Mouse (Mus musculus) layer of hippocampus, adult 8-10 months (tissue): ENCODE results near the gene Vps25. TPM values are rescaled to one million over a fixed set of nuclear protein-coding genes. Genes with fewer than 3 reads are reported as not detected.

ENCODE experiments used
- DNase-seq, 2 experiments: peaks; one replicate each; pipeline ENCODE4 v3.0.0; 2022; ENCODE audit warnings: low spot score in 2 of 2
- total RNA-seq, 4 experiments: library from RNA; stranded (reverse); gene quantifications; 2 replicates each; pipeline ENCODE4 v1.2.4; 2022

Vps25 gene
- total RNA-seq, 4 experiments from 2014 or later = 59.1 to 76.6 (median 65.5) TPM

DNA sequence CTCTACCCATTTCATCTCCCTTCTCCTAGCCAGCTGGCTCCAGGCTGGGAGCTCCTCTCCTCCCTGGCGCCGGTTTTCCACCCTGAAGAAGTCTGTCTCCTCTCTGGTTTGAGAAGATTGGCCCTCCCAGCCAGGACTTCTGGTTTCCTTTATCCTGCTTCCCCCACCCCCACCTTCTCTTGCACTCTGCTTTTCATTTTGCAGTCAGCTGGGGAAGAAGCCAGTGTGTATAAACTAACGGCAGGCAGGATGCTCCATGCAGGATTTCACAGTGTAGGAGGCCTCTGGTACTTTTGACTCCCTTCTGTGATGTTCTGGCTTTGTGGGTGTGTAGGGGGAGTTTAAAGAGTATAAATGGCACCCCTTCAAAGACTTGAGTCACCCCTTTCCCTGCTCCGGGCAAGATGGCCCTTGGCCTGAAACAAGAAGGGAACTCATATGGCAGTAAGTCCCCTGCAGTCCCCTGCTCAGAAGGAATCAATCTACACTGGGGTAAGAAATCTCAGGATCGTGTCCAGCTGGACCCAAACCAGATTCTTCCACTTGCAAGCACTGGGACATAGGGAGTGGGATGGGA lies 15.3 kb upstream of the Vps25 start:
- DNase-seq = peak in 1 of 2 experiments; percentile 51

GRCm38 (mm10) chr11:101245071-101245470 lies 8.4 kb upstream of the Vps25 start:
- no peak for DNase-seq

GRCm38 (mm10) chr11:101245855-101246701 lies 7.4 kb upstream of the Vps25 start, which contains the start of gene Ramp2:
Ramp2 (plus strand) TSS chr11:101246028.
- DNase-seq = no peak

DNA sequence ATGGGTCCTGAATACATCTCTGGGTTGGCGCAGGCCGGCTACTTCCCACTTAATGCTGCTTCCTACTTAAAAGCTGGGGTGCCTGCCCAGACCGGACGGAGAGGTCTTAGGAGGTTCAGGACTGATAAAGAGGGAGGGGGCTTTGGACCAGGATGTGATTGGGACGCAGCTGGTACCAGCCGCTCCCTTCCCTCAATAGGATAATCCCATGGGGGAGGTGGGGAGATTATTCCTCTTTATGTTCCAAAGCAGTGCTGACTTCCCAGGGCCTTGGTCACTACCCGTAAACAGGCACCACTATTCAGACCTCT lies 6.8 kb upstream of the Vps25 start:
- DNase-seq = no peak

DNA sequence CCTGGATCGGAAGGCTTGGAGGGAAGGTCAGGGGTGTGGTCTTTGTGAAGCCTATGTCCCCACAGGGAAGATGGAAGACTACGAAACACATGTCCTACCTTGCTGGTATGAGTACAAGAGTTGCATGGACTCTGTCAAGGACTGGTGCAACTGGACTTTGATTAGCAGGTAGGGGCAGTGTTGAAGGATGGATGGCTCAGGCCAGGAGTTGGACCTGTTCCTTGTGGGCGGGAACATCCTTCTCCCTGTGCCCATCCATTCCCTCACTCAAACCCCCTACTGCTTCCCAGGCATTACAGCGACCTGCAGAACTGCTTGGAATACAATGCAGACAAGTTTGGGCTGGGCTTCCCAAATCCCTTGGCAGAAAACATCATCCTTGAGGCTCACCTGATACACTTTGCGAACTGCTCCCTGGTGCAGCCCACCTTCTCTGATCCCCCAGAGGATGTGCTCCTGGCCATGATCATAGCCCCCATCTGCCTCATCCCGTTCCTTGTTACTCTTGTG lies 5.9 kb upstream of the Vps25 start:
- no peak for DNase-seq

GRCm38 (mm10) chr11:101248258-101248994 lies 5.1 kb upstream of the Vps25 start:
- DNase-seq = peak in 1 of 2 experiments; percentile 73

DNA sequence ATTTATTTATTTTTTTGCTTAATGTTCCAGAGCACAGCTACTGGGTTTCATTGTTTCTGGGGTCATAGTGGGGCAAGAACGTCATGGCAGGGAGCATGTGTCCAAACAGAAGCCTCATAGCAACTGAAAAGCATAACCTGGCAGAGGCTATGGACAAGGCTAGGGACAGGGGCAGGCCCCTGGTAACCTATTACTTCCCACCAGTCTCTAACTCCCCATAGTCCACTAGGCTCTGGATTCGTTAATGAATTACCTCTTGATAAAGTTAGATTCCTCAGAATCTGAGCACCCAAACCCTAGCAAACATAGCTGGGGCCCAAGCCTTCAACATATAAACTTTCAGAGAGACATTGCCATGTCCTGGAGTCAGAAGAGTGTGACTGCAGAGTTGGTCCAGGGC lies 2.5 kb upstream of the Vps25 start:
- DNase-seq = no peak

DNA sequence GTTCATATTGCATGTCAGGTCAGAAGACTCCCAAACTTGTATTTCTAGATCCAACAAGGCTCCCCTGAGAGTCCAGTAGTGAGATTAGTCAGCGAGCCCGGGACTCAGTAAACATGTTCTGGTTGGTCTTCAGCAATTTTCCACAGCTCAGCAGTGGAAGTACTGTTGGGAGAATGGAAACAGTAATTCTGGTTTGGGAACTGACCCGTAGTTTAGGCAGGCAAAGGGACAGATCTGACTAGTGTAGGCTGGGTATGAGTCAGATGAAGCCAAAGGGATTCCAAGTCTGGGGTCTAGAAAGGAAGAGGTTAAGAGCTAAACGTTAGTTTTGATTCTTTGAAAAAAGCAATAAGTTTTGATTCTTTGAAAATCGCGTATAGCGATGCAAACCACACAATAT lies 566 bp upstream of the Vps25 start:
- no peak for DNase-seq

GRCm38 (mm10) chr11:101255826-101256775 lies 2.6 kb downstream of the Vps25 start:
- DNase-seq = no peak

GRCm38 (mm10) chr11:101259261-101259712 lies 5.8 kb downstream of the Vps25 start:
- DNase-seq = peak; percentile 75 to 78

GRCm38 (mm10) chr11:101259948-101260825 lies 6.7 kb downstream of the Vps25 start, which contains the start of gene Wnk4:
Wnk4 (plus strand) TSS chr11:101260567.
- no peak for DNase-seq

DNA sequence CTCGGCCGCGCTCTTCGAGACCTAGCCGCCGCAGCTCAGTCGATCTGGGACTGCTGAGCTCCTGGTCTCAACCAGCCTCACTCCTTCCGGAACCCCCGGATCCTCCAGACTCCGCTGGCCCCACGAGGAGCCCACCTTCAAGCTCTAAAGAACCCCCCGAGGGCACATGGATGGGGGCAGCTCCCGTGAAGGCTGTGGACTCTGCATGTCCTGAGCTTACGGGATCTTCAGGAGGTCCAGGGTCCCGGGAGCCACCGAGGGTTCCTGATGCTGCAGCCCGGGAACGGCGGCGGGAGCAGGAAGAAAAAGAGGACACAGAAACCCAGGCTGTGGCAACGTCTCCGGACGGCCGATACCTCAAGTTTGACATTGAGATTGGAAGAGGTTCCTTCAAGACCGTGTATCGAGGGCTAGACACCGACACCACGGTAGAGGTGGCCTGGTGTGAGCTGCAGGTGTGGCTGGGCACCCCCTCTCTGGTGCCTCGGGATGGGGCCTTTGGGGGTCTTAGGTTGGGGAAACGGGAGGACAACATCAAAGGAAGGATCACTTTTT lies 7.4 kb downstream of the Vps25 start:
- no peak for DNase-seq

- no peak for DNase-seq
These were observed 8.9 kb downstream of the Vps25 start for GRCm38 (mm10) chr11:101262272-101262967.

DNA sequence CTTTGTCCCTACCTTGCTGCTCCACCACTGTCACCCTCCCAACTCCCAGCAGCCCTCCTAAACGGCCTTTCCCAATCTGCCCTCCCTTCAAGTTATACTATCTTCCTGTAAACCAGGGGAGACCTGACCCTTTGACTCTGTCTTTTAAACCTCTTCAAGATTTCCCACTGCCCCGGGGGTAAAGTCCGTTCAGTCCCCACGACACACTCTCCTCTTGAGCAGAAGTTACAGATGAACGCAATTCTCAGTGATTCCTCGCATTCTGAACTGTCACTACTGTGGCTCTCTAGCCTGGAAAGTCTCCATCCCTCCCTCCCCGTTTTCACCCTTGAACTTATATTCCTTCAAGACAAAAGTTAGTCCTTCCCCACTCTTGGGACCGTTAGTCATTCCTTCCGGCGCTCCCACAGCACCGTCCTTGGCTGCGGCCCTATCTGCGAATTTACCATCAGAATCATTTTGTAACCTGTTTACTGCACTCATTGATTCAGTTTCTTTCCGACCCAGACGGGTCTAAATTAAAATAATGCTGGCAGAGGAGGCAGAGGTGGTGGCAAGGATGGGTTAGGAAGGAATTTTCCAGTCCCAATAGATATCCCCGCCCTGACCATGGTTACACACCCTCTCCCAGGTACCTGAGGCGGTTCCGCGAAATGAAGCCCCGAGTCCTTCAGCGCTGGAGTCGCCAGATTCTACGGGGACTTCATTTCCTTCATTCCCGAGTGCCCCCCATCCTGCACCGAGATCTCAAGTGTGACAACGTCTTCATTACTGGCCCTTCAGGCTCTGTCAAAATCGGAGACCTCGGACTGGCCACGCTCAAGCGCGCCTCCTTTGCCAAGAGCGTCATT lies 9.9 kb downstream of the Vps25 start:
- no peak for DNase-seq

GRCm38 (mm10) chr11:101263989-101264280 lies 10.4 kb downstream of the Vps25 start:
- no peak for DNase-seq

DNA sequence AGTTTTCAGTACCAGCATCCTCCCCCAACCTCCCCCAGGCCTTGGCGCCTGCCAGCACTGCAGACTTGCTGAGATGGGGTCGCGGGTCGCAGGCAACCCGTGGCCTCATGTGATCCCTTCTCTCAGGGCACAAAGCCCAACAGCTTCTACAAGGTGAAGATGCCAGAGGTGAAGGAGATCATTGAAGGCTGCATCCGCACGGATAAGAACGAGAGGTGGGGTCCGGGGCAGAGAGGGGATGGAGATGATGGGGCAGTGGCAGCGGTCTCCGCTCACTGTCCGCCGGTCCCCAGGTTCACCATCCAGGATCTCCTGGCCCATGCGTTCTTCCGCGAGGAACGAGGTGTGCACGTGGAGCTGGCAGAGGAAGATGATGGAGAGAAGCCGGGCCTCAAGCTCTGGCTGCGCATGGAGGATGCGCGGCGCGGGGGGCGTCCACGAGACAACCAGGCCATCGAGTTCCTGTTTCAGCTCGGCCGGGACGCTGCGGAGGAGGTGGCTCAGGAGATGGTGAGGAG lies 11.5 kb downstream of the Vps25 start:
- no peak for DNase-seq

- DNase-seq = no peak
These were observed 12.4 kb downstream of the Vps25 start for GRCm38 (mm10) chr11:101265906-101266305.

DNA sequence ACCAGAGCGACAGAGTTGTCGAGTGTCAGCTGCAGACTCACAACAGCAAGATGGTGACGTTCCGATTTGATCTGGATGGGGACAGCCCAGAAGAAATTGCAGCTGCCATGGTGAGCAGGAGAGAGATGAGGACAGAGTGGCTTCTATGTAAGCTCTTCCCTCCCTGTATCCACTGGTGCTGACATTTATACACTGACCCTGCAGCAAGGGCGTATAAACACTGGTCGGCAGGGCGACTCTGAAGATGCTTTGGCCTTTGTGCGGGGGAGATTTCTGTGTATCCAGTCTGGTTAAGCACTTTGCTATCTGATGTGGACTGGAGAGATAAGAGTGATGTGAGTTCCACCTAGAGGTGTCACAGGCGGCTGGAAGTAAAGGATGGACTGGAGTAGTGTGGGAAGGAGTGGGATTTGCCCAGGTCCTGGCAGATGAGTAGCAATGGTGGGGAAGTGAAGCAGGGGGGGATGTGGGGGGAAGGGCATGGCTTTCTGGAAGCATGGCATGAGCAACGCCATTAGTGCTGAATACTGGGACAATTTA lies 16.1 kb downstream of the Vps25 start:
- no peak for DNase-seq
